Mouse (Mus musculus) spleen, postnatal 10 days (tissue): ENCODE data around the gene Dhrs3.

ENCODE experiments used
- DNase-seq, 2 experiments: peaks; one replicate each; pipeline ENCODE4 v3.0.0; 2021 to 2022; ENCODE audit warnings: low spot score in 2 of 2

Dhrs3 gene

DNA sequence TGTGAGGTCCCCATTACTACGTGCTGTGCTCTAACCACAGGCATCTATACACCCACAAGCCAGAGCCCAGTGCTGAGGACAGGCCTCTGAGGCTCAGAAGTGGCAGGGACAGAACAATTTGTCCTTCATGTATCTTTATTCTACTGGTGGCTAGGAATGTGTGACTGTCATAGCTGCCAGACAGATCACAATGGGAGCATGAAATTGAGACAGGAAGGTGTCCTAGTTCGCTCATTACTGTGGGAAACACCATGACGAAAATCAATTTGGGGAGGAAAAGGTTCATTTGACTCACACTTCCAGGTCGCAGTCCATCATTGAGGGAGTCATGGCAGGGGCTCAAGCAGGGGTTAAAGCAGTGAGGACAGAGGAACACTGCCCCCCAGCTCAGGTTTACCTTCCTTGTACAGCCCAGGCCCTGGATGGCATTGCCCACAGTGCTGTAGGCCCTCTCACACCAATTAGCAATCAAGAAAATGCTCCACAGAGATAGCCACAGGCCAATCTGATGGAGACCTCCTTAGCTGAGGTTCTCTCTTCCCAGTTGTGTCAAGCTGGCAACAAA is 47.3 kb downstream of the Dhrs3 start:
- no peak for DNase-seq

DNA sequence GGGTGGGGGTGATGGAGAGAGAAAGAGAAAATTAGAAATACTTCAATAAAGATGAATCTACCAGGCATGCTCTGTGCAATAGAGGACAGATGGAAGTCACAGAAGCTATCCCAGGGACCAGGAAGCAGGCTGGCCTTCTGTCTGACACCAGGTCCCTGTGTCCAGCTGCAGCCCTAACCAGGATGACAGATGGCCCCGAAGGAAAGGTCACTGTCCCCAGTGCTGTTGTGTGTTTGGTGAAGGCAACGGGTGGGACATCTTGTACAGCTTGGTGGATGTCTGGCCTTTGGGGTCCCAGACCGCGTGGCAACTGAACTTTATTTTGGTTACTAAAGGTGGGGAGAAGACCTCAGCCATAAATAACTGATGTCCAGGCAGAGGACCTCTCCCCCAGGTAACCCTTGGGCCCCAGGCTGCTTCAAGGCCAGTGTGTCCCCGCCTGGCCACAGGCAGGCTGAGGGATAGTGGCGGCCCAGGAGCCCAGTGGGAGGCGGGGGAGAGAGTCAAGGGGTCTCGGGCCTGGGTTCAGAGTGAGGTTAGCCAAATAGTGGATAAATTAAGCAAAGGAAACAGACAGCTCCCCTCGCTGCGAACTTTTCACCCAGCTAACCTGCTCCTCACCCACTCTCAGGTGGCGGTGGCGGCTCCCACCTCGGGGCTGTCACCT is 48.3 kb downstream of the Dhrs3 start:
- DNase-seq: no peak

DNA sequence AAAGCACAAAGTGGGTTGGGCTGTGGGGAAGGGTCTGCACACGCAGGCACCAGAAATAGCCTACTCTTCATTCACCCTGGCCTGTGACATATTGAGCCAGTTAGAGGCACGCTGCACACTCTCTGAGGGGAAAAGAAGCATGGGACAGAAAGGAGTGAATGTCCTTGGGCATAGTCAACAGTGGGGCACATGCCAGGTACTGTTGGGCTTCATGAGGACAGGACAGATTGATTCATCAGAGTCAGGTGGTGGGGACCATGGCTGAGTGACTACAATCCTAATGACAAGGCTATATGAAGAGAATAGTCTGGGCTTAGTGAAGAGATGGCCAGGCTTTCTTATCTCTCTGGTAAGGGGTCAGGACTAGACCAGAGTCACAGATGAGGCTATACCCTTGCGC is 49.8 kb downstream of the Dhrs3 start:
- DNase-seq: no peak

DNA sequence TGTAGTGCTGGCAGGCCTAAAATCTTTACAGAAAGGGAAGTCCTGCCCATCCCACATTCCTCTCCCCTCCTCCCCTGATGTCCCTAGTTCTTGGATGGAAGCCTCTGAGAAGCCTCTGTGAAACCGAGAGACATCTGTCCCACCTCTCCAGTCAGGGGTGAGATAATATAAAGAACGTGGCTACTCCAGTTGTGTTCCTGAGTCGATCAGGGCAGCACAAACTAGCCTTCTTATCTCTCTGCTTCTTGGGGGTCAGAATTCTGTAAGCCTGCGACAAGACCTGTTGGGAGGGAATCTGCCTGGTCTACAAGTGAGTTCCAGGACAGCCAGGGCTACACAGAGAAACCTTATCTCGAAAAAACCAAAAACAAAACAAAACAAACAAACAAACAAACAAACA is 50.6 kb downstream of the Dhrs3 start:
- DNase-seq: no peak

DNA sequence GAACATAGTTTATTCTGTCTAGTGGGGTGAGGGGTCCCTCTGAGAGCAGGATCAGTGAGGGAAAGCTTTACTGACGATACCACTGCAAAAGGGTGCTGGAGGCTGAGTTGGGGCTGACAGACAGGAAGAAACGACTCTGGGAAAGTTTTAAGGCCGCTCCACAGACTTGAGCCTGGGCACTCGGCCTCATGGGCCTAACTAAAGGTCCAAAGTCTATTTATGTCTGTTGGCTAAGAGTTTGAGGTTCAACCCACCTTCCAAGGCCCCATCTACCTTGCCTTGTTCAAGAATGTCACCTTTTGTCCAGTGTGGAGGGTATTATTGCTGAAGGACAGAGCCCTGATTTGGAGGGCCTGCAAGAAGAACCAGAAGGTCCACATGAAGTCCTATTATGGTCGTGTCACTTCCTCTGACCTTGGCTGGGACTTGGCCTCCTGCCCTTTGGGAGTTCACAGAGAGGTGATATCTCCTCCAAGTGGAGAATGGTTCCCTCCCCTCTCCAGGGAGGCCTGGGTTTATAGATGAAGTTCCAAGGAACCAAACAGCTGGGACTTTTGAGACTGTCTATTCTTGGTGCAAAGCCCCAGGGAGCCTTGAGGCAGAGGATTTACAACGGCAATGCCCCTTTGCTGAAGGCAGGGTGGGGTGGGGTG is 55.2 kb downstream of the Dhrs3 start:
- DNase-seq: peak; percentile 45 to 61

DNA sequence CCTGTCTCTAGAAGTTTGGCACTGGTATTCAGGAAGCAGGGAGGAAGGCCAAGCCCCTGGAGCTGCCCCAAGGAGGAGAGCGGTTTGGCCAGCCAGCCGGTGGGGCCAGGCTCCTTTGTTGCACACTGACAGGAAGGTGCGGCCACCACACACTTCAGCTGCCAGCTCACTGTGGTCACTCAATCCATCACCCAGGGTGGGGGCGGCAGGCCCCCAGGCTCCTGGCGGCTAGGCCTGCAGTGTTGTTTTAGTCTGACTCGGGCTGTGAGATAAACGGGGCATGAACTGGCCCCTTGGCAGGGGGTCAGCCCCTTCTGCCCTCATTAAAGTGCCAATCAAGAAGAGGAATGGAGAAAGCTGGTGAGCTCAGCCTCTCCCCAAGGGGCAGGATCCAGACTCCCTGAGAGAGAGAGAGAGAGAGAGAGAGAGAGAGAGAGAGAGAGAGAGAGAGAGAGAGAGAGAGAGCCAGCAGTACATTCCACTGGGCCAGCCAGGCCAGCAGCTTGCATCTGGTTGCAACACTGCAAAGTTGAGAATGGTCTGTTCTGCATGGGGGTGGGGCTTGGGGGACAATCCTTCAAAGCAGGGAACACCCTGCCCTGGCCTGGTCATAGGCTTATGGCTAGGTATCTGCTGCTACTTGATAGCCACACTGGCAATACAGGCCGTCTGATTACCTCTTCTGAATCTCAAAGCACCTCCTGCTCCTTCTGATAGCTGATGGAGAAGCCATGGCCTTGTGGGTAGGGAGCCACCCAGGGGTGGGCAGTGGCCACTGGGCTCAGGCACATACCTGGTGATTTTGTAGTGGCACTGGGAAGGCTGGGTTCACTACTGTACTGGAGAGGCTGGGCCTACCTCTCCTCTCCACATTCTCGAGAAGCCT is 57.1 kb downstream of the Dhrs3 start:
- DNase-seq: peak; percentile 66 to 84

DNA sequence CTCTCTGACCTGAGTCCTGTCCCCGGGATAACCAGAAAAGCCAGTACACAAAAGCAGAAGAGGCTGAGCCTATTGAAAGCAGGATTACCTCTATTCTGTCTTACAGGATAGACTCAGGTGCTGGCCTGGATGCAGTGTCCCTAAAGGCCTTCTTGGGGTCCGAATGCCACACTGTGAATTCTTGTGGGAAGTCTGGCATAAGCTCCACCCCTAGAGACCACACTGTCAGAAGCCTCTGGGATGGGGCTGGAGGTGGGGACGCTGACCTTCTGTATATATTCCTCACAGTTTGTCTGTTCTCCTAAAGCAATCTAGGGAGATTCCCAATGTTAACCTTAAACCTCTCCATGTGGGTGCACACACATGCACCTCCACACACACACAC is 57.7 kb downstream of the Dhrs3 start:
- DNase-seq: no peak

DNA sequence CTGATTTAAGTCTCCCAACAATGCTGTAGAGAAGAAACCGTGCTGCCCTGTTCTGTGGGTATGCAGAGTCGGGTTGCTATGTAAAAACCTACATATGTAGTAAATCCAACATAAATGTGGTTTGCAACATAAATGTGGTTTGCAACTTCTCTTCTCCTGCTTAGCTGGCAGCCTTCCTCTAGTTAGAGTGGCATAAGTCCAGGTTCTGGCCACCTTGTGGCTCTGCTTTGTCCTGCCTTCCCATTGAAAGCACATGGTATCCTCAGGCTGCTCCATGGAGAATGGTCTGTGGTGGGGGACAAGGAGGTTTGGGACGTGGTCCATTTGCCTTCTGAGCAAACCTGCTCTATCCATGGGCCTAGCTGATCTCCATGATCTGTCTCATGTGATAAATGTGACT is 58.3 kb downstream of the Dhrs3 start:
- DNase-seq: peak in 1 of 2 experiments; percentile 31

DNA sequence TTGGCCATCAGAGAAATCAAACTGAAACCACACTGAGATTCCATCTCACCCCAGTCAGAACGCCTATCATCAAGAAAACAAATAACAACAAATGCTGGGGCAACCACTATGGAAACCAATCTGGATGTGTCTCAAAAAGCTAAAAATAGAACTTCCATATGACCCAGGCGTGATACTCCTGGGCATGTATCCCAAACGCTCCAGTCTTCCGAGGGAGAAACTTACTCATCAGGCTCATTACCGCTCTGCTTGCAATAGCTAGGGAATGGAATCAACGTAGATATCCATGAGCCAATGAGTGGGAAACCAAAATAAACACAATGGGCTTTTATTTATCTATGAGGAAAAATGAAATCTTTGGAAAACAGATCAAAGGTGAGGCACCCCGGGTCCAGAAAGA is 59.2 kb downstream of the Dhrs3 start:
- no peak for DNase-seq

DNA sequence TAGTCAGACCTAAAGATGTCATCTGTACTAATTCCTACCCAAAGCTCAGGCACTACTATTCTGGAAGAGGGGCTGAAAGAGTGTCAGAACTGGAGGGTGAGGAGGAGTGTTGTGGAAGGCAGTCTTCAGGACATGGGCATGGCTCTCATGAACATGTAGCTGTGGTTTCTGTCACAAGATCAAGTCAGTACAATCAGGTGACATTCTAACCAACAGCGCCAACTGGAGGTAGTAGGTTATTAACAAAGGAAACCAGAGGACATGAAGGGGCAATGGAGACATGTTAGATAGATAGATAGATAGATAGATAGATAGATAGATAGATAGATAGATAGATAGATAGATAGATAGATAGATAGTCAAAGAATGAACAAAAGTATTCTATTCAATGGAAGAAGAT is 60.8 kb downstream of the Dhrs3 start:
- no peak for DNase-seq

DNA sequence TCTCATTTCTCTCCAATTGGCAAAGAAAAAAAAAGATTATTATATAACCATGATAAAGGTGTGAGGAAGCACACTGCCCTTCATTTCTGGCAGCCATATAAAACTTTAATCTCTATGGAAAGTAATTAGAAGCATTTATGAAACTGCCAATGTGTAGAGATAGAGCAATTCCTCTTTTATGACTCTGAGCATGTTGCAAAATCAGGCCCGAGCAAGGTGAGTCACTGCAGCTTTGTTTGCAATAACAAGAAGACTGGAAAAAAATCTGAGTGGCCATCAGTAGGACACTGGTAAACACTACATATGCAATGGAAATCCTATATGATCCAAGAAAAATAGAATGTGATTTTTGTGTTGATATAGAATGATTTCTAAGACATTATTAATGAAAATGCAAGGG is 63.2 kb downstream of the Dhrs3 start:
- DNase-seq: no peak

DNA sequence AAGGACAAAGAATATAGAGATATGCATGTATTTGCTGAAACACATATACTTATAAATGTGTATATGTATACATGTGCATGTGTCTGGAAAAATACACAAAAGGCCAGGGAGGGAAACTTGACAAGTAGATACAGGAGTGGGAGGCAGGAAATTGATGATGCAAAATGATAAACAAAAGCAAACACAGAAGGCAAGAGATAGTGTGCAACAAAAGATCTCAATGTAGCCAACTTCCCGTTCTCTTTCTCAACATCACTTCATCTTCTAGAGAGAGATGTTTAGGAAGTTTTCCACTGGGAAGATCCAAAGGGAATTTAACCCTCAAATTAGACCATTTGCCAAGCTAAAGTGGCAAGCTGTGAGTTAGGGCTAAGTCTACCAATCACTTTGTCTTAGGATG is 63.7 kb downstream of the Dhrs3 start:
- DNase-seq: no peak

DNA sequence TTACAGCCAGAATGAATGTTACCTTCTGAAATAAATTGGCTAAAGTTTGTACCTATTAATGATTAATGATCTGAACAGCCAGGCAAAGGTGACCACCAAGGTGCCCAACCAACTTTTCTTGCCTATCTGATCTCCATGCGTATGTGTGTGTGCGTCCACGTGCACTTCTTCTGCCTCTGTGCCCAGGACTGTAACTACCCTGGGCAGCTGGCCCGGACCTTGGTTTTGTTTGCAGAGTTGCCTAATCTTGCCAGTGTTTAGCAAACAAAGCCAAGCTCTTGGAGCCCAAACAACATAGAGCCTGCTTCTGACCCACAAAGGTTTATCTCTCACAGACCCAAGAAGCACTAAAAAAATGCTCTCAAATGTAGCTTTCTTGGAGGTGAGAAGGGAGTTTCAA is 64.6 kb downstream of the Dhrs3 start:
- no peak for DNase-seq

DNA sequence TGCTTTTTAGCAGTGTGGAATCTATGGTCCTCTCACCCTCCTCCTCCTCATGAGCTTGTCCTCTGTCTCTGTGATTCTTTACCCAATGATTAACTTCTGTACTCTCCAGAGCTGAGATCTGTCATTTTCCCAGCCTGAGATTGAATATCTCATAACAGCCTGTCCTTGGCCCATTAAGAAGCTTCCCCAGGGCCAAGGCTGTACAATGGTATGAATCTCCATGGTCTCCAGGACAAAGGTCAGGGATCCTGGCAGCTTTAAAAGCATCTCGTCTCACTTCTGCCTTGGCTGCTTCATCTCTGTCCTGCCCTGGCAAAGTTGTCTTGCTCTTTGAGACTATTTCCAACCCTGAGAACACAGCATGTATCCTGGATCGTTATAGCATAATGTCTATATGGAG is 65.1 kb downstream of the Dhrs3 start:
- no peak for DNase-seq

DNA sequence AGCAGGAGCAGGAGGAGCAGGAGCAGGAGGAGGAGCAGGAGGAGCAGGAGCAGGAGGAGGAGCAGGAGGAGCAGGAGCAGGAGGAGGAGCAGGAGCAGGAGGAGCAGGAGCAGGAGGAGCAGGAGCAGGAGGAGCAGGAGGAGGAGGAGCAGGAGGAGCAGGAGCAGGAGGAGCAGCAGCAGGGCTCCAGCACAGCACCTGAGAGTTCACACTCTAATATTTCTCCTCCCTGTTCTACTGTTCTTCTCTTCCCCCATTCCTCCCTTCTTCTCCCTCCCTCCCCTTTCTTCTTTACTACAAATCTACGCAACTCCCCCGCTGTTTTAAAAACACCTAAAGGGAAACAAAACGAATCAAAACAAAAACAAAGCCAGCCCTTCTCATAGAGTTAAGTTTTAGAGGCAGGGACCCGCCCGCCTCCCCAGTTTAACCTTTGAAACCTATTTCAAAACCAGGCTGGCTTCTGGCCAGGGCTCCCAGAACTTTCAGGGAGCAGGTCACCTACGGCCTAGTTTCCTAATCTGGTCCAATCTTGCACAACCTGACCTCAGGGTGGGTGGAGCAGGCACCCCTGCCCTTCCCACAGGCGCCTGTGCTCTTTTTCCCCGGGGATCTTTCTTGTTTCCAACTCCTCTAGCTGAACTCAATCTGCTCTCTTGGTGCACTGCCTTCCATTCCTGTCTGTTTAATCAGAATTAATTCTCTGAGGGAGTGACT is 67.7 kb downstream of the Dhrs3 start:
- no peak for DNase-seq

DNA sequence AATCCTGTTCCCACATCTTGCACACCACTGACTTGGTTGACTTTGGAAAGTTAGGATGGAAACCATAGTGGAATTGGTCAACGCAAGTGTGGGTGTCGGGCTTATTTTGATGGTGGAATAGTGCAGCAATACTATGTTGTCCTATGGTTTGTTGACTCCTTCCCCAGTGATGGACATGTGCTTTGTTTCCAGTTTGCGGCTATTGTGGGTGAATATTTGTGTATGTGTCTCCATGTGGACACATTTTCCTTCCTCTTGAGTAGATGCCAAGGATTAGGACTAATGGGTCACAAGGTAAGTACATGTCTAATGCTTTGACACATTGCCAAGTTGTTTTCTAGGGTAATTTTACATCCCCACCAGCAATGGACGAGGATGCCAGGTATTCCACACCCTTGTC is 68.6 kb downstream of the Dhrs3 start:
- no peak for DNase-seq

DNA sequence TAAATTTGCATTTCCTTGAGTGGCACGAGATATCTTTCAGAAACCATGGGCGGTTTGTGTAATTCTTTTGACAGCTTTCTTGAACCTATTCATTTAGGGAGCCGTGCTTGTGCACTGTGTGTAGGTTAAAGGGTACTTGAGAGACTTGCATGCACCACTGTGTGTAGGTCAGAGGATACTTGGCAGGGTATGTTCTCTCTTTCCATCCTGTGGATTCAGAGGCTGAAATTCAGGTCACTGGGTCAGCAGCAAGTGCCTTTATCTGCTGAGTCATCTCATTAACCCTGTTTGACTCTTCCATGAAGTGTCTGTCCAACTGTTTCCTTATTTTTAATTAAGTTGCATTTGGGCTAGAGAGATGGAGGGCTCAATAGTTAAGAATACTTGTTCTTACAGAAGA is 69.1 kb downstream of the Dhrs3 start:
- DNase-seq: no peak

DNA sequence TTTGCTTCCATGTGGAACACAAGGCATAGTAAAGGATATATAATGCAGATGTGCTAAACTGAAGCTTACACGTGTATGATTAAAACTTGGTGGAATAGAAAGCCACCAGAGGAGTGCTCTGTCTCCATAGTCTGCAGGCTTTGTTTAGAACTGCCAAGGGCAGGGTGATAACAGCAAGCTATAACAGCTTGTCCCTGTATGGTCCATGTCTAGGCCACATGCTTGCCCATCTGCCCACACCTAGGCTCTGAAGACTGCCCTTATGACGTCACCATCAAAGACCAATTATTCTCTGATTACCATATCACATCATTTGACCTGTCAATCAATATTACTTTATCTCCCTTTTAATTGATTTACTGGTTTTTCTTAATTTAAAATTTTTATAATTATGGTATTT is 72.6 kb downstream of the Dhrs3 start:
- DNase-seq: no peak

DNA sequence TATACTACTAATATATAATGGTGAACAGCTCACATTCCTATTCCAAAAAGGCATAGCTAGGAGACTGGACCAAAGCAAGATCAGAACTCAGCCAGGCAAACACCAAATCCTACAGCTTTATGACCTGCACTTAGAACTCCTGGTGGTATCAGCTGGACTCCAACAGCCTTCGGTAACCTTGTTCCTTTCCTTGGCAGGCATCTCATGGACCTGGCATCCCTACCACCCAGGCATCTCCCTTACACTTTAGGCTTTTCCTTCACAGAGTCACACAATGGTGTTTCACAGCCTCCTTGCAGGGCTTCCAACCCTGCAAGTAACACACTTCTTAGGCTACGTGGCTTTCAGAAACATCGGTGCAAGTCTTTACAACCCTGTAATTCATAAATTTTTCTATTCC is 75.7 kb downstream of the Dhrs3 start:
- no peak for DNase-seq

DNA sequence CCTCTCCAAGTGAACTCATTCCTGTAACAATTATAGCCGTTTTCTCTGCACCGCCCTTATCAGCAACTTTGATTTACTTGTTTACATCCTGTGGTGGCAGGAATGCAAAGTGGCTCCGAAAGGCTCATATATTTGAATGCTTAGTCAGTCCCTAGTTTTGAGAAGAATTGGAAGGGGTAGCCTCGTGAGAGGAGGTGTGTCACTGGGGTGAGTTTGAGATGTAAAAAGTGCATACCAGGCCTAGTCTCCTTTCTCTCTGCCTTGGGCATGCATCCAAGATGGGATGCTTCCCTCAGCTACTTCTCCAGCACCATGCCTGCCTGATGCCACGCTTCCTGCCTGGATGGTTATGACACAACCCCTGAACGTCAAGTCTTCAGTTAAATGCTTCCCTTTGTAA is 76.4 kb downstream of the Dhrs3 start:
- DNase-seq: no peak

DNA sequence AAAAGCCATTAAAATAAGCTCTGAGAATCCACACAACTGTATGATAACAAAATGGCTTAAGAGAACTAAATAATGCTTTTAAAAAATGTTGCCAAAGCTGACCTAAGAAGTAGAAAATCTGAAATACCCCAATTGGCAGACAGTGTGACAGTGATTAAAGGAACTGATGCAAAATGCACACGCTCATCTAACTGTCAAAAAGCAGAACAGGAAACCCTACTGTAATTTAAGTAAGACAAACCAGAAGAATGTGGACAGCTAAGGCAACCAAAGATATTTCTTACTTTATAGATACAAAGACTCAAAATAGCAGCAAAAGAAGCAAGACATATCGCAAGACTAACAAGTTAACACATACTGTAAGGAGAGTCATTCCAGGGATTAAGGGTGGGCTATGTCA is 78.4 kb downstream of the Dhrs3 start:
- no peak for DNase-seq
